Mouse (Mus musculus) megakaryocyte-erythroid progenitor cell, adult 5-6 weeks (primary cell): ENCODE data around the gene Clca3a1. TPM values are rescaled to one million over a fixed set of nuclear protein-coding genes. Genes with fewer than 3 reads are reported as not detected.
"Not testable (repeated sequence)": the region's sequence is repeated elsewhere in the genome, so short reads cannot be mapped to it uniquely, and the experiment has no call there.

Experiments used
- ATAC-seq: replicated peaks from 2 replicates; pipeline ENCODE4 v1.8.0; 2016; ENCODE audit warnings: mild to moderate bottlenecking, inconsistent platforms; ENCODE audit not compliant: severe bottlenecking, poor library complexity, low FRiP score, low TSS enrichment
- total RNA-seq, 2 experiments: library from RNA; stranded (forward) in 1 of 2; stranded (reverse) in 1 of 2; fragments of 200-1000, 215-1000 nt in 1 of 2; fragments of >200 nt in 1 of 2; fragmentation: Nextera tagmentation in 1 of 2; gene quantifications; 2 replicates each; pipeline ENCODE4 v1.2.3; 2014 to 2017

Gene Clca3a1
- total RNA-seq (2014; fragmentation: Nextera tagmentation) (9.2 and 24.1 TPM in 2 replicates), total RNA-seq (2017) (11.3 and 12.9 TPM in 2 replicates)

DNA sequence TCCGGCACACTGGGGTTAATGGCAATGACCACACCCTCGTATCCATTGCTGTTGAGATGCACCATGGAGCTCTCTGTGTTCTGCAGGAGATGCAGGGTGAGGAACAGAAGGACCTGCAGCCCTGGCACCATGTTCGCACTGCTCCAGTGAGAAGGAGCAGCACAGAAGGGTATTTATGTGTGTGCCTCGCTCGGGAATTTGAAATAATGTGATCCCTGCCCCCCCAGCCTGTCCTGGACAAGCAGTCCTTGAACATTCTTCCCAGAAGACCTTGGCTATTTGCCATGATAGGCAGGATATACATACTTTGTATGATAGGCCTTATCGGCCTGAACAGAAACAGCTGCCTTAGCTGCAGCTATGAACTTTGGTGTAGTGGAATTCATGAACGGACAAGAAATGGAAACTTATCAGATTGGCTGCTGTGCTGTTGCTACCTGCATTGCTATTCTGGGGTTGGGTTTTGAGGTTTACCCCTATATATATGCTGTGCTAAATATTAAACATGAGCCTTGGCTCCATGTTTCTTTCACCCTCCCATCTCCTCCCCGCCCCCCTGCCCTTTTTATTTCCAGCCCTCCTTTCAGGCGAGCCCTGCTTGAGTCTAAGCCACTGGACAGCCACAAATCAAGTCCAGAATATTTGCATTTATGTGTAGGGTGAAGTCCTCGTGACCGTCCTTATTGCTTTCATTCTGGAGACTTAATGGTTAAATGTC lies at the start of gene Clca3a1:
TSS of gene Clca3a1 (minus strand) at position 386 of the 718 bp plus-strand sequence.
- ATAC-seq = peak; percentile 98

GRCm38 (mm10) chr3:144808153-144808925 lies 47.6 kb upstream of the Clca3a1 start:
- peak; percentile 64 for ATAC-seq

DNA sequence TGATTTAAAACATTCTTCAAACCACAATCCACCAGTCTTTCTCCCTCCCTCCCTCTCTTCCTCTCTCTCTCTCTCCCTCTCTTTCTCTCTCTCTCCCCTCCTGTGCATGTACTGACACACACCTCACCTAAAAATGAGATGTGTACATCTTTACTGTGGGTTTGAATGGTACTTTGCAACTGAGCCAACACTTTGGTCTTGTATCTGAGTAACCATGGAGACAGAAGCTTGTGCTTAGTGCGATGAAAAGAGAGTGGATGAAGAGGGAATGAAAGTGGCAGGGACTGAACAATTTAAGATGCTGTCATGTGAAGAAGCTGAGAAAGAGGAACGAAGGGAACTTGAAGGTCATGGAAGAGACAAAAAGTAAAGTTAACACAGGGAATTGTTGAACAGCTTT lies 45.8 kb upstream of the Clca3a1 start:
- ATAC-seq = not testable (repeated sequence)

DNA sequence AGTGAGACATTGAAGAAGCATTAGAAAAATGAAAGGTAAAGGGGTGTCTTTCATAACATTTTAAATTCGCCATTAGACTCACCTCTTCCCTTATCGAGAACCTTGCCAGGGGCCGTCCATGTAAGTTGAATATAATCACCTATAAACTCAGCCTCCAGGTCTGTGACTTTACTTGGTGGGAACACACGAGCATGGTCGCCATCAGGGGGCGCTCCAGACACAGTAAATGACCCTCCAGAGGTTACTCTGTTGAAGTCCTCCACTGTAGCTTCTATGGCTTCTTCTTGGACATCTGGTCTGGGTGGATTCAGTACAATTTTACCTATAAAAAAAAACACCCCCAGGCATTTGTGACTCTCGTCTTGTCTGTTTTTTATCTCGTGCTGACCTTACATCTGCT lies 41.1 kb upstream of the Clca3a1 start:
- ATAC-seq = peak; percentile 92

- ATAC-seq = peak; percentile 79
Observed at GRCm38 (mm10) chr3:144785181-144786148, 24.7 kb upstream of the Clca3a1 start.

GRCm38 (mm10) chr3:144765161-144765560 lies 4.4 kb upstream of the Clca3a1 start:
- no peak for ATAC-seq

DNA sequence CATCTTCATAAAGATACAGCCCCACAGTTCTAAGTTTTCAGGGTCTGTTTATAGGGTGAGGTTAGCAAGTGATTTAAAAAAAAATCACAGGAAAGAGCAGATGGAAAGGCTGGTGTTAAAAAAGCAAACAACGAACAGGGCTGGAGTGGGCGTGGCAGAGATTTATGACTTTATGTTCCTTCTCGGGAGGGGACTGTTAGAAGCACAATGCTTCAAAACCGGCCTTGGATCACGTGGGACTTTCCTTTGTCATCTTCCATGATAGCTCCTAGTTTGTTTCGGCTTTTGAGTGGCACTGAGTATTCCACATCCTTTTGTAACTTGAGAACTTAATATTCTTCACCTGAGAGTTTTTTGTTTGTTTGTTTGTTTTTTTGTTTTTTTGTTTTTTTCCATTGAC lies 677 bp upstream of the Clca3a1 start:
- no peak for ATAC-seq

DNA sequence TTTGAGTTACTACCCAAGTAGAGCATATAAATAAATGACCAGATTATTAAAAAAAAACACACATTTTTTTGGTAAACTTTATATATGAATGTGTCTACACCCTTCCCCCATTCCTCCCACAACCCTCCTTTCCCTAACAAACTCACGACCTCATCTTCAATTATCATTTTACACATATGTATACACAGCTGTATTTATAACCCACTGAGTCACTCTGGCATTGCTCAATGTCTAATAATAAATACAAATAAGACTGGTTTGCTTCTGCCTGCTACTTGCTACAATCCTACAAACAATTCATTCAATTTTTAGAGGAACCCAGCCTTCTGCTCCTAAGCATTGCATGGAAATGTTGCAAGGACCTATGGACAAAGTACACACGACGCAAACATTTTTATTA lies 1.1 kb downstream of the Clca3a1 start:
- no peak for ATAC-seq

GRCm38 (mm10) chr3:144756103-144756502 lies 4.7 kb downstream of the Clca3a1 start:
- ATAC-seq = not testable (repeated sequence)

DNA sequence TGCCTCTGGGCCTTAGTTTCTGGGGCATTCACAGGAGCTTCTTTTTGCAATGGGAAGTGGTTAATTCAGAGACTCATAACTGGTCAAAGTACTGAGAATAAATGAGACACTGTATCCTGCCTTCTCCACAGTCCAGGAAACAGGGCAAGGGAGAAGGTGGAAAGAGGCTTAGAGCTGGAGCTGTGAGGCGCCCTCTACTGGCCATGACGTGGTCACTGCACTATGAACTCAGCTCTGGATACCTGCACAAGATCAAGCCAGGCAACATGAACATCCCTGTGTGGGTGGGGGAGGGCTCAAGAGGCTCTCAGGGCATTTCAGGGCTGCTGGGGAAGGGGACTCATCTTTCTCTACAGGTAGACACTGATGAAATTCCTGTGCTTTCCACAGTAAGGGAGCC lies 7.7 kb downstream of the Clca3a1 start:
- peak; percentile 87 for ATAC-seq

- ATAC-seq = peak; percentile 51
Observed at GRCm38 (mm10) chr3:144749062-144749963, 11.5 kb downstream of the Clca3a1 start.

GRCm38 (mm10) chr3:144747706-144748105 lies 13.1 kb downstream of the Clca3a1 start:
- not testable (repeated sequence) for ATAC-seq

DNA sequence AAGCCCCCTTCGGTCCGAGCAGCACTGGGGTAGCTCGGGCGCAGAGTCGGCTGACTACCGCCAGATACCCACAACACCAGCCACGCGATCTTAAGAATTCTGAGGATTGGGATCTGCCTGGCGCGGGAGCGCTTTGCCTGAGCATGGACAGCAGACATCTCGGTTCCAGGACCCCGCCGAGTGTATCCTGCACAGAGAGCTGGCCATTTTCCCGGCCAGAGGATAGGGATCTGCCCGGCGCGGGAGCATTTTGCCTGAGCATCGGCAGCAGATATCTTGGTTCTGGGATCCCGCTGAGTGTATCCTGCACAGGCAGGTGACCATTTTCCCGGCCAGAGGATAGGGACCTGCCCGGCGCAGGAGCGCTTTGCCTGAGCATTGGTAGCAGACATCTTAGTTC lies 22.4 kb downstream of the Clca3a1 start:
- ATAC-seq = not testable (repeated sequence)

DNA sequence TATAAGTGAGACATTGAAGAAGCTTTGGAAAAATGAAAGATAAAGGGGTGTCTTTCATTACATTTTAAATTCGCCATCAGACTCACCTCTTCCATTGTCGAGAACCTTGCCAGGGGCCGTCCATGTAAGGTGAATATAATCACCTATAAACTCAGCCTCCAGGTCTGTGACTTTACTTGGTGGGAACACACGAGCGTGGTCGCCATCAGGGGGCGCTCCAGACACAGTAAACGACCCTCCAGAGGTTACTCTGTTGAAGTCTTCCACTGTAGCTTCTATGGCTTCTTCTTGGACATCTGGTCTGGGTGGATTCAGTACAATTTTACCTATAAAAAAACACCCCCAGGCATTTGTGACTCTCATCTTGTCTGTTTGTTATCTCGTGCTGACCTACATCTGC lies 23.9 kb downstream of the Clca3a1 start:
- peak; percentile 96 for ATAC-seq

DNA sequence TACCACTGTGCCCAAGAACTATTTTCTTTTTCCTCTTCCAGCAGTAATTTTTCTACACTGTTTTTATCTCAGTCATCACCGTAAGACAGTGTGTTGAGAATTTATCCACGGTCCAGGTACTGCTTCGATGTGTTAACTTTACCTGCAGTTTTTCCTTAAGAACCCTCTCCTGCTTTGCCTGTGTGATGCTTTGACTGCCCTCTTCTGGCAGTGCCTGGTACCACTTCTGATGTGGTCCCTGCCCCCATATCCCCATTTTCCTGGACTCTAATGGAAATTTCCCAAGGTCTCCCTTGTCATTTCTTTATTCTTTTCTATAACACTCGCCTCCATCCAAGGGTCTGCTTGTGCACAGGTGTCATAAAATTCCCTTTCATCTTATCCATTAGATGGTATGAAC lies 37.3 kb downstream of the Clca3a1 start:
- ATAC-seq = no peak

- ATAC-seq = not testable (repeated sequence)
Observed at GRCm38 (mm10) chr3:144722566-144722965, 38.2 kb downstream of the Clca3a1 start.

DNA sequence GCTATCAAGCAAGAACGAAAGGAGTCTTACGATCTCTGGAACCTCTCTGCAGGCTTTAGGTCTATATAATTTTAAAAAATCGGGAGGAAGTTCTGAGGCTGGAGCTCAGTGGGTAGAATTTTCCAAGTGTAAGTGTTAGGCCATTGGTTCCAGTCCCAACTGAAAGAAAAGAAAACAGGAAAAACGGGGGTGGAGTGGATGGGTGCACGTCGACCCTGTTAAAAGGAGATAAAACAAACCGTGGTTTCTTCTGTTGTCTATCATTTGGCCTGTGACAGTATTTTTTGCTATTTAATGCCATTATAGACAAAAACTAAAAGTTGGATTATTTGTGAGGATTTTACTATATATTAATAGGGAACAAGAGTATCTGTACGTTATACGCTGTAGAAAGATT lies 38.9 kb downstream of the Clca3a1 start:
- no peak for ATAC-seq

DNA sequence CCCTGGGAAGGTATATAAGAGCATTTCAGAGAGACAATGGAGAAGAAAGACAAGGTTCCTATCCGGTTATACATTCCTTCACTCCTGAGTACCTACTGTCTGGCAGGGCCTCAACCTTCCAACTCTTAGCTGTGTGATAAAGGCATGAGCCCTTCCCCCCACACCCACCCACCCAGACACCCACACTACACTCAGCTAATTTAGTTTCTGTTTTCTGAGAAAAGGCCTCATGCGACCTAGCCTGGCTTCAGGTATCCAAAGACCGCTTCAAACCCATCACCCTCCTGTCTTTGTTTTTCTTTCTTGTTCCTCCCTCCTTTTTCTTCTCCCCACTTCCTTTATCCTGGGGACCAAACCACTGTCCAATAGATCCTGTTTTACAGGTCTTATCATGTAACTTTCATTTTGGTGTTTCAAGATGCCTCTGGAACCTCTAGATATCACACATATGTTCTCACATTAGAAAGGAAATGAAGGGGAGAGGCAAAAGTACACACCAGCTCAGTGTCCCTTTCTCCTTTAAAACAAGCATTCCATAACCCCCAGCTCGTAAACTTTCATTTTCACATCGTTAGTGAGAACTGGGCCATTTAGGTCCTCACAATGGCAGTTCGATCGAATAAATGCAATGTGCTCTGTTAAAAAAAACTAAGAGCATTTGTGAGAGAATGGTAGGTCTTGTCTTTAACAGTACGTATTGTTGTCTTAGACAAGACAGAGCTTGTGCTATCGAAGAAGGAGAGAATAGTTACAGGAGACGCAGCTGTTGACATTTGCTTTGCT lies 39.5 kb downstream of the Clca3a1 start:
- peak; percentile 16 for ATAC-seq
